Mouse (Mus musculus) CH12.LX (cell line): Measurements from ENCODE around the gene Ddn. TPM values are rescaled to one million over a fixed set of nuclear protein-coding genes. Genes with fewer than 3 reads are reported as not detected.

Experiments
- DNase-seq: peaks from one replicate; pipeline ENCODE4 v3.0.0-alpha.2; 2013; ENCODE audit errors: extremely low read depth
- H3K27ac ChIP-seq: 2 replicates; pipeline ENCODE4 v1.5.1; 2012; ENCODE audit warnings: low read depth, mild to moderate bottlenecking, control low read depth, moderate library complexity; ENCODE audit not compliant: insufficient read depth
- H3K27me3 ChIP-seq: replicated peaks from 2 replicates; pipeline ENCODE3; 2012; ENCODE audit warnings: inconsistent platforms
- H3K36me3 ChIP-seq, 2 experiments: replicated peaks in 1 of 2; 2 replicates each; pipeline versions ENCODE3 to v1.6.1; 2012; ENCODE audit warnings: inconsistent platforms in 1 of 2, low read length in 1 of 2, mild to moderate bottlenecking in 1 of 2, mixed read lengths in 1 of 2, moderate library complexity in 1 of 2; ENCODE audit not compliant: control insufficient read depth in 1 of 2, insufficient read depth in 1 of 2
- H3K4me1 ChIP-seq, 2 experiments: 2 replicates each; pipeline ENCODE4 v1.6.1; 2012; ENCODE audit warnings: inconsistent platforms in 1 of 2, moderate library complexity in 1 of 2; ENCODE audit not compliant: insufficient read depth in 2 of 2, control insufficient read depth in 1 of 2
- H3K4me2 ChIP-seq: 2 replicates; pipeline ENCODE4 v1.6.1; 2012; ENCODE audit warnings: low read depth, mild to moderate bottlenecking, control low read depth; ENCODE audit not compliant: poor library complexity, insufficient read depth, severe bottlenecking
- H3K4me3 ChIP-seq, 3 experiments: fragments of 150-350 bp in 1 of 3; sonication (generic) in 1 of 3; replicated peaks in 1 of 3; 2 replicates each; pipeline versions ENCODE3 to v1.5.1; 2011 to 2012; ENCODE audit warnings: low read depth in 2 of 3, low read length in 2 of 3, mild to moderate bottlenecking in 2 of 3, moderate library complexity in 2 of 3, control low read depth in 1 of 3, improper control_type of control experiment in 1 of 3, inconsistent platforms in 1 of 3, mixed read lengths in 1 of 3; ENCODE audit not compliant: poor library complexity in 1 of 3
- H3K79me2 ChIP-seq: replicated peaks from 2 replicates; pipeline ENCODE4 v1.6.1; 2012; ENCODE audit warnings: mild to moderate bottlenecking, moderate library complexity; ENCODE audit not compliant: control insufficient read depth, poor library complexity, insufficient read depth, severe bottlenecking; ENCODE audit errors: extremely low read depth
- H3K9ac ChIP-seq: 2 replicates; pipeline ENCODE4 v1.6.1; 2012; ENCODE audit warnings: low read depth, mild to moderate bottlenecking, control low read depth, moderate library complexity; ENCODE audit not compliant: insufficient read depth
- H3K9me3 ChIP-seq: replicated peaks from 2 replicates; pipeline ENCODE3; 2012; ENCODE audit warnings: low read length, inconsistent platforms, mixed read lengths
- KAT2A ChIP-seq: IDR thresholded peaks from 2 replicates; pipeline ENCODE4 v1.6.1; 2012; ENCODE audit warnings: low read length, improper control_type of control experiment, inconsistent platforms; ENCODE audit not compliant: insufficient replicate concordance
- MAZ ChIP-seq: IDR thresholded peaks from 2 replicates; pipeline ENCODE4 v1.6.1; 2012; ENCODE audit warnings: low read depth, mild to moderate bottlenecking, inconsistent platforms, low read length, improper control_type of control experiment, moderate library complexity
- POLR2A ChIP-seq: IDR thresholded peaks from 2 replicates; pipeline ENCODE4 v1.6.1; 2011; ENCODE audit warnings: low read depth, mild to moderate bottlenecking, improper control_type of control experiment, low read length
- POLR2AphosphoS2 ChIP-seq: IDR thresholded peaks from 2 replicates; pipeline ENCODE4 v1.6.1; 2011; ENCODE audit warnings: low read depth, low read length, improper control_type of control experiment
- TCF12 ChIP-seq: IDR thresholded peaks from 2 replicates; pipeline ENCODE4 v1.6.1; 2014; ENCODE audit warnings: low read depth, mild to moderate bottlenecking, inconsistent platforms, low read length, improper control_type of control experiment
- UBTF ChIP-seq: IDR thresholded peaks from 2 replicates; pipeline ENCODE4 v1.6.1; 2012; ENCODE audit warnings: low read depth, mild to moderate bottlenecking, inconsistent platforms, low read length, improper control_type of control experiment, moderate library complexity
- USF1 ChIP-seq: IDR thresholded peaks from 2 replicates; pipeline ENCODE4 v1.6.1; 2014; ENCODE audit warnings: low read depth, mild to moderate bottlenecking, inconsistent platforms, low read length, improper control_type of control experiment
- ZC3H11A ChIP-seq: IDR thresholded peaks from 2 replicates; pipeline ENCODE4 v1.6.1; 2012; ENCODE audit warnings: low read depth, mild to moderate bottlenecking, inconsistent platforms, low read length, improper control_type of control experiment
- ZNF384 ChIP-seq: IDR thresholded peaks from 2 replicates; pipeline ENCODE4 v1.6.1; 2012; ENCODE audit warnings: low read depth, low read length, improper control_type of control experiment, inconsistent platforms
- dilution Hi-C: fragments of 300-500 bp; cut with MboI; formaldehyde crosslinking; loops from 2 replicates; pipeline ENCODE4 v1.14.3; 2020; ENCODE audit warnings: low sequenced_read_pairs; ENCODE audit not compliant: extremely low pct_unique_long_range_greater_than_20kb, extremely low pct_ligation_motif_present
- in situ Hi-C: fragments of 300-500 bp; cut with MboI; formaldehyde crosslinking; loops from 3 replicates; pipeline ENCODE4 v1.14.3; 2019; ENCODE audit warnings: low sequenced_read_pairs, low pct_ligation_motif_present, low pct_unique_long_range_greater_than_20kb, mixed read lengths
- polyA plus RNA-seq: library from polyadenylated mRNA; unstranded; fragments of >175 nt; gene quantifications from 2 replicates; pipeline ENCODE4 v1.2.1, GENCODE M21; 2012; ENCODE audit warnings: low read depth; ENCODE audit not compliant: insufficient read length
- total RNA-seq, 2 experiments: library from RNA; depleted of rRNA; stranded (reverse); fragments of 300-350 nt in 1 of 2; fragments of >200 nt in 1 of 2; gene quantifications; 2 replicates each; pipeline ENCODE4 v1.2.3; 2012 to 2014

Gene Ddn
- total and polyA plus RNA-seq, 3 experiments: 0.04 TPM; not detected in 2

GRCm38 (mm10) chr15:98832161-98833058 is 23.1 kb upstream of the Ddn start:
- H3K27me3 ChIP-seq: no peaks in the 10 kb centered on the region
- dilution Hi-C loops: no loop called here
- H3K4me3 ChIP-seq: peak overlapping the region in 1 of 3 experiments; percentile 20
- H3K9ac ChIP-seq: peak overlapping the region; percentile 71; the same call in 1 of the 2 replicates
- H3K79me2 ChIP-seq: peaks cover 8% of the 10 kb centered on the region; the same call in 1 of the 2 replicates
- peaks cover 45 to 63% of the 10 kb centered on the region in 2 experiments for H3K36me3 ChIP-seq
- no peak for TF ChIP-seq TCF12
- TF ChIP-seq UBTF: no peak
- peak; percentile 87 for TF ChIP-seq ZNF384
- in situ Hi-C loops: loop anchor here (5.0 kb wide), 1 partner anchor 35 kb away; no protein-coding TSS in a partner anchor
- peak overlapping the region; percentile 96 for H3K4me2 ChIP-seq
- H3K4me1 ChIP-seq: peaks cover 5 to 28% of the 10 kb centered on the region in 2 experiments; a peak in 3 of 4 replicates
- H3K27ac ChIP-seq: peak overlapping the region; percentile 70
- H3K9me3 ChIP-seq: no peaks in the 10 kb centered on the region
- DNase-seq: peak; percentile 56

DNA sequence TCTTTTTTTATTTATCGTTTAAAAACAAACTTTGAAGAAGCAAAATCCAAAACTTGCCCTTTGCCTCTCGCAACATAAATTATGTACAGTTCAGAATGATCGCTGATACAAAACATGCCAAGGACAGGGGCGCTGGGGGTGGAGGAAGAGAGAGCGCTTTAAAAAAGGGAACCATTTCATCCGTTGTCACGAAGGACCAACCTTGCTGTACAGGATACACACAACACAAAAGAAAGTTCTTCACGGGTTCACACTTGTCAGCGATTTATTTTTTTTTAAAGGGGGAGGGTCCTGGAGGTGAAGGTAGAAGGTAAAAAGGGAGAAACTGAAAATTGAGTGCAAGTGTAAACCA is 22.4 kb upstream of the Ddn start:
- in situ Hi-C loops: loop anchor here (5.0 kb wide), 1 partner anchor 36 kb away; no protein-coding TSS in a partner anchor
- Histone ChIP-seq H3K9ac (peak overlapping the region; percentile 71), H3K4me1 (peaks cover 5 to 28% of the 10 kb centered on the region in 2 experiments; a peak in 3 of 4 replicates), H3K9me3 (no peaks in the 10 kb centered on the region), H3K79me2 (peaks cover 8% of the 10 kb centered on the region; the same call in 1 of the 2 replicates), H3K36me3 (peaks cover 38 to 63% of the 10 kb centered on the region in 2 experiments), H3K27ac (peak overlapping the region; percentile 78), H3K4me2 (peak overlapping the region; percentile 96), H3K27me3 (no peaks in the 10 kb centered on the region), H3K4me3 (peak overlapping the region; percentile 60 to 71 (median 64))
- dilution Hi-C loops: no loop called here
- DNase-seq: no peak
- no peak for TF ChIP-seq POLR2A
- no peak for TF ChIP-seq TCF12
- TF ChIP-seq MAZ: no peak
- no peak for TF ChIP-seq KAT2A
- TF ChIP-seq ZC3H11A: no peak
- TF ChIP-seq USF1: no peak
- TF ChIP-seq POLR2AphosphoS2: peak; percentile 37; the same call in 1 of the 2 replicates
